Mouse (Mus musculus): Measurements from ENCODE around the gene Akap6. TPM values are rescaled to one million over a fixed set of nuclear protein-coding genes. Genes with fewer than 3 reads are reported as not detected.

Akap6 gene
- polyA plus RNA-seq, 1 experiment = 0.59 TPM

- TF ChIP-seq CTCF (IDR thresholded peaks at IDR 0.05; ENCODE audit: control insufficient read depth, insufficient read depth, insufficient replicate concordance, low read depth, low read length) = no peak
- TF ChIP-seq POLR2A (IDR thresholded peaks at IDR 0.05; ENCODE audit: control insufficient read depth, low read depth, low read length) = no peak
- H3K4me1 ChIP-seq (ENCODE audit: control insufficient read depth, insufficient read depth, low read length) = peaks cover 6% of the 10 kb centered on the region
- H3K27me3 ChIP-seq (ENCODE audit: control insufficient read depth, insufficient read depth, low read length) = no peaks in the 10 kb centered on the region
- no peak overlapping the region for H3K27ac ChIP-seq (ENCODE audit: control insufficient read depth, insufficient read depth, low read depth, low read length)
- H3K4me3 ChIP-seq (ENCODE audit: control insufficient read depth, low read depth, low read length) = no peak overlapping the region
- H3K36me3 ChIP-seq (ENCODE audit: control insufficient read depth, insufficient read depth, low read length) = no peaks in the 10 kb centered on the region
Observed at GRCm38 (mm10) chr12:52910345-52910744, 211.2 kb downstream of the Akap6 start.

DNA sequence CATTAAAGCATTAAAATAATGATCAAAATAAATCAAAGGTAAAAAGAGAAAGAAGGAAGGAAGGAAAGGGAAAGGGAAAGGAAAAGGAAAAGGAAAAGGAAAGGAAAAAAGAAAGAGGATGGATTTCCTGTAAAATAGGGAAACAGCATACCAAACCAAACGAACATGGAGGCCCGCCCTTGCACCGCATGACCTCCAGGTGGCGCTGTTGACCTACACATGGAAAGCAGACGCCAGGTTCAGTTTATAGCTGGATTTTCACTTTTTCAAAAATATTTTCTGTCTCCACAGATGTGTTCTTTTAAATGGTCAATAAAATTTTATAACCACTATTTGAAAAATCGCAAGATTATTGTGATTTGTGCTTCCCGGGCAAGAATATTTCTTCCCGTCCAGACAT lies 211.6 kb downstream of the Akap6 start:
- TF ChIP-seq POLR2A (IDR thresholded peaks at IDR 0.05; ENCODE audit: control insufficient read depth, low read depth, low read length) = no peak
- TF ChIP-seq CTCF (IDR thresholded peaks at IDR 0.05; ENCODE audit: control insufficient read depth, insufficient read depth, insufficient replicate concordance, low read depth, low read length) = peak; percentile 97
- H3K27me3 ChIP-seq (ENCODE audit: control insufficient read depth, insufficient read depth, low read length) = no peaks in the 10 kb centered on the region
- peaks cover 6% of the 10 kb centered on the region for H3K4me1 ChIP-seq (ENCODE audit: control insufficient read depth, insufficient read depth, low read length)
- H3K4me3 ChIP-seq (ENCODE audit: control insufficient read depth, low read depth, low read length) = peak overlapping the region; percentile 55
- H3K36me3 ChIP-seq (ENCODE audit: control insufficient read depth, insufficient read depth, low read length) = no peaks in the 10 kb centered on the region
- no peak overlapping the region for H3K27ac ChIP-seq (ENCODE audit: control insufficient read depth, insufficient read depth, low read depth, low read length)

GRCm38 (mm10) chr12:52918939-52919338 lies 219.8 kb downstream of the Akap6 start:
- H3K27ac ChIP-seq (ENCODE audit: control insufficient read depth, insufficient read depth, low read depth, low read length) = no peak overlapping the region
- TF ChIP-seq POLR2A (IDR thresholded peaks at IDR 0.05; ENCODE audit: control insufficient read depth, low read depth, low read length) (no peak), CTCF (IDR thresholded peaks at IDR 0.05; ENCODE audit: control insufficient read depth, insufficient read depth, insufficient replicate concordance, low read depth, low read length) (peak; percentile 72; the same call in 1 of the 2 replicates)
- no peaks in the 10 kb centered on the region for H3K27me3 ChIP-seq (ENCODE audit: control insufficient read depth, insufficient read depth, low read length)
- no peak overlapping the region for H3K4me3 ChIP-seq (ENCODE audit: control insufficient read depth, low read depth, low read length)
- H3K36me3 ChIP-seq (ENCODE audit: control insufficient read depth, insufficient read depth, low read length) = no peaks in the 10 kb centered on the region
- H3K4me1 ChIP-seq (ENCODE audit: control insufficient read depth, insufficient read depth, low read length) = peaks cover 3% of the 10 kb centered on the region

- Histone ChIP-seq H3K36me3 (ENCODE audit: control insufficient read depth, insufficient read depth, low read length) (no peaks in the 10 kb centered on the region), H3K27me3 (ENCODE audit: control insufficient read depth, insufficient read depth, low read length) (no peaks in the 10 kb centered on the region), H3K27ac (ENCODE audit: control insufficient read depth, insufficient read depth, low read depth, low read length) (no peak overlapping the region), H3K4me3 (ENCODE audit: control insufficient read depth, low read depth, low read length) (no peak overlapping the region), H3K4me1 (ENCODE audit: control insufficient read depth, insufficient read depth, low read length) (peaks cover 3% of the 10 kb centered on the region)
- no peak for TF ChIP-seq CTCF (IDR thresholded peaks at IDR 0.05; ENCODE audit: control insufficient read depth, insufficient read depth, insufficient replicate concordance, low read depth, low read length)
- no peak for TF ChIP-seq POLR2A (IDR thresholded peaks at IDR 0.05; ENCODE audit: control insufficient read depth, low read depth, low read length)
Observed at GRCm38 (mm10) chr12:52922510-52922909, 223.3 kb downstream of the Akap6 start.

- H3K4me3 ChIP-seq (ENCODE audit: control insufficient read depth, low read depth, low read length) = no peak overlapping the region
- TF ChIP-seq POLR2A (IDR thresholded peaks at IDR 0.05; ENCODE audit: control insufficient read depth, low read depth, low read length) (no peak), CTCF (IDR thresholded peaks at IDR 0.05; ENCODE audit: control insufficient read depth, insufficient read depth, insufficient replicate concordance, low read depth, low read length) (no peak)
- H3K27me3 ChIP-seq (ENCODE audit: control insufficient read depth, insufficient read depth, low read length) = no peaks in the 10 kb centered on the region
- no peaks in the 10 kb centered on the region for H3K4me1 ChIP-seq (ENCODE audit: control insufficient read depth, insufficient read depth, low read length)
- H3K36me3 ChIP-seq (ENCODE audit: control insufficient read depth, insufficient read depth, low read length) = no peaks in the 10 kb centered on the region
- H3K27ac ChIP-seq (ENCODE audit: control insufficient read depth, insufficient read depth, low read depth, low read length) = no peak overlapping the region
Observed at GRCm38 (mm10) chr12:52925448-52925847, 226.3 kb downstream of the Akap6 start.

DNA sequence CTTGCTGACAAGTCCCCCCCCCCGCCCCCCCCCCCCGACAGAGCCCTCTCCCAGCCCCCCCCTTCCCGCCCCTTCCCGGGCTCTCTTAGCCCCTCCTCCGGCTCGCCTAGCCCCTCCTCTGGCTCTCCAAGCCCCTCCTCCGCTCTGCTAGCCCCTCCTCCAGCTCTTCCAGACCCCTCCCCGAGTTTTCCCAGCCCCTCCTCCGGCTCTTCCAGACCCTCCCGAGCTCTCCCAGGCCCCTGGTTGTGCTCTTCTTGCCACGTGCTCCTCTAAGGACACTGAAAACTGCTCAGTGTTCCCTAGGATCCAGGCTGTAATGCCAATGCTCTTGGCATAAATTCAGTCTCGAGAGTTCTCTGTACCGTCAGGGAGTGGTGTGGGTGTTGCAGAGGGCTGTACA lies 234.6 kb downstream of the Akap6 start:
- Histone ChIP-seq H3K27me3 (ENCODE audit: control insufficient read depth, insufficient read depth, low read length) (no peaks in the 10 kb centered on the region), H3K27ac (ENCODE audit: control insufficient read depth, insufficient read depth, low read depth, low read length) (no peak overlapping the region), H3K4me3 (ENCODE audit: control insufficient read depth, low read depth, low read length) (peak overlapping the region; percentile 55), H3K4me1 (ENCODE audit: control insufficient read depth, insufficient read depth, low read length) (no peaks in the 10 kb centered on the region; the same call in 1 of the 2 replicates), H3K36me3 (ENCODE audit: control insufficient read depth, insufficient read depth, low read length) (no peaks in the 10 kb centered on the region)
- TF ChIP-seq CTCF (IDR thresholded peaks at IDR 0.05; ENCODE audit: control insufficient read depth, insufficient read depth, insufficient replicate concordance, low read depth, low read length) (no peak), POLR2A (IDR thresholded peaks at IDR 0.05; ENCODE audit: control insufficient read depth, low read depth, low read length) (no peak)

GRCm38 (mm10) chr12:52934989-52935388 lies 235.8 kb downstream of the Akap6 start:
- TF ChIP-seq CTCF (IDR thresholded peaks at IDR 0.05; ENCODE audit: control insufficient read depth, insufficient read depth, insufficient replicate concordance, low read depth, low read length) (peak; percentile 30; the same call in 1 of the 2 replicates), POLR2A (IDR thresholded peaks at IDR 0.05; ENCODE audit: control insufficient read depth, low read depth, low read length) (no peak)

GRCm38 (mm10) chr12:52938786-52939185 lies 239.6 kb downstream of the Akap6 start:
- H3K27me3 ChIP-seq (ENCODE audit: control insufficient read depth, insufficient read depth, low read length) = no peaks in the 10 kb centered on the region
- TF ChIP-seq CTCF (IDR thresholded peaks at IDR 0.05; ENCODE audit: control insufficient read depth, insufficient read depth, insufficient replicate concordance, low read depth, low read length) (no peak), POLR2A (IDR thresholded peaks at IDR 0.05; ENCODE audit: control insufficient read depth, low read depth, low read length) (no peak)
- H3K36me3 ChIP-seq (ENCODE audit: control insufficient read depth, insufficient read depth, low read length) = no peaks in the 10 kb centered on the region
- H3K27ac ChIP-seq (ENCODE audit: control insufficient read depth, insufficient read depth, low read depth, low read length) = no peak overlapping the region
- no peak overlapping the region for H3K4me3 ChIP-seq (ENCODE audit: control insufficient read depth, low read depth, low read length)
- no peaks in the 10 kb centered on the region; the same call in 1 of the 2 replicates for H3K4me1 ChIP-seq (ENCODE audit: control insufficient read depth, insufficient read depth, low read length)

More at GRCm38 (mm10) chr12:52934989-52935388, 235.8 kb downstream of the Akap6 start:
- Histone ChIP-seq H3K4me3 (ENCODE audit: control insufficient read depth, low read depth, low read length) (no peak overlapping the region), H3K4me1 (ENCODE audit: control insufficient read depth, insufficient read depth, low read length) (no peaks in the 10 kb centered on the region; the same call in 1 of the 2 replicates), H3K36me3 (ENCODE audit: control insufficient read depth, insufficient read depth, low read length) (no peaks in the 10 kb centered on the region), H3K27ac (ENCODE audit: control insufficient read depth, insufficient read depth, low read depth, low read length) (no peak overlapping the region), H3K27me3 (ENCODE audit: control insufficient read depth, insufficient read depth, low read length) (no peaks in the 10 kb centered on the region)

Data from testis, adult 2 months (tissue).